Mouse (Mus musculus): ENCODE data around the gene Evx2. TPM values are rescaled to one million over a fixed set of nuclear protein-coding genes. Genes with fewer than 3 reads are reported as not detected.
A peak's percentile ranks its signal among the peaks of the same experiment; 100 is the strongest.

The Evx2 gene
- total RNA-seq, 2 experiments from 2014 or later: not detected

DNA sequence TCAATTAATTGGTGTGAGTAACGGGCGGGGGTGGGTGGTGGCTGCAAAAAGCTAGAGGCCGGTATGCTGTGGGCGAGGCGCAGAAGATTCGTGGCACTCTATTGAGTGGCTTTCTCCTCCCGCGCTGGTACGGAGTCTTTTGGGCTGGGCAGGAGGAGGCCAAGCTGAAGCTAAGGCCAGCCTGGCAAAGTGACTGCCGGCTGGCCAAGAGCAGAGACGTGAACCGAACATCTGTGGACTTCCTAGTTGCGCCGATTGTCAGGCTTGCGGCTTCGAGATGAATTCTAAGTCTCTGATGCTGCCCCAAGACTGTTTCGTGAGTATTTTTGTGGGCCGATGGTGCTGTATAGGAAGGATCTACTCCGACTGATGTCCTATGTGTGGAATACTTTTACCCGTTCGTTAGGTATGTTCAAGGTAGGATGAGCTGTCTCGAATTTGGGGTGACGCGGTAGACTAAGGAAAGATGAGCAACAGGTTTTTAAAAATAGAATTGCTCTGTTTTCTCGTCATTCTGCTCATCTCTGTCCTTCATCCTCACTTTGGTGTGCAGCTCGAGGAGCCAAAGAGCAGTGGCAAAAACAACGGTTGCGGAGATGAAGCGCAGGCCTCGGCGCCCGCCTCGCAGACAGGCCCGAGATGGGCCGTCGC lies 8.0 kb upstream of the Evx2 start:
- no peak for DNase-seq

DNA sequence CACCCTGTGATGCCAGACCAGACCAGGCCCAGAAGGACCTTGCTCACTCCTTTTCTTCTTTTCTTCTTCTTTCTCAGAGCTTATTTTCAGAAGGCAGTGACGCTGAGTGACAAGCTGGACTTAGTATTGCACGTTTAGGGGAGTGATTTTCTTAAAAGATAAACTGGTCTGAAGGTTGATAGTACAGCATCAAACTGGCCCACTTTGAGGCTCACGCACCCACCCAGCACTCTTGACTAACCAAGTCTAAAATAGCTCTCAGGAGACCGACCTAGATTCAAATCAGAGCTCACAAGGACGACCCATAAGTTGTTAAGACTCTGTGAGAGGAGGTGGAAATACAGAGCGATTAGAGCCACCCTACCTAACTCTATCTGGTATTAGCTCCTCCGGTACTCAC lies 7.1 kb upstream of the Evx2 start:
- no peak for DNase-seq

DNA sequence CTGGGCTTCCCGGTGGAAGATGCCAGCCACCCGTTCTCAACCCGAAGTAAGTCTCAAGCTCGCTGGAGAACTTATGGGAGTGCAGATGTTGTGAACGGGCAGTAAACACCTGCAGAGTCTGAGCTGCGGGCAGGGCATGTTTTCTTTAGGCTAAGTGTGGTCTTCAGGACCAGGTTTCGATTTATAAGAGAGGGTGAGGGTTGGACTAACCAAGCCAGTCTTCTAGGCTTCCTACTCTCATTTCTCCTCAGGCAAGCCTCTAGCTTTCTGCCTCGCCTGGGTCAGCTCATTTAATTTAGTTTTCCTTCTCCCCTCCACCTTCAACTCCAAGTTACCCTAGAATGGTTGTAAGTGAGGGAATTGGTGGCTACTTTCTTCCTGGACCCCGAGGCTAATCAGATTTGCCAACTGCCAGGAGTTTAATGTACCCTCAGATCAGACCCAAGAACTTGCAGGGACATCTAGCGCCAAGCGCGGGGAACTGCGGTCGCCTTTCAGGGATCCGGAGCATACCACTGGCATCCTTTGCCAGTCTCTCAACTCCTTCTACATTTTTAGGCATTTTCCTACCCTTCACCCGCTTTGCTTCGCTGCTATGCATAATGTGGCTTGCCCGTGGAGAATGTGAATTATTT lies 4.1 kb upstream of the Evx2 start:
- DNase-seq: no peak

DNA sequence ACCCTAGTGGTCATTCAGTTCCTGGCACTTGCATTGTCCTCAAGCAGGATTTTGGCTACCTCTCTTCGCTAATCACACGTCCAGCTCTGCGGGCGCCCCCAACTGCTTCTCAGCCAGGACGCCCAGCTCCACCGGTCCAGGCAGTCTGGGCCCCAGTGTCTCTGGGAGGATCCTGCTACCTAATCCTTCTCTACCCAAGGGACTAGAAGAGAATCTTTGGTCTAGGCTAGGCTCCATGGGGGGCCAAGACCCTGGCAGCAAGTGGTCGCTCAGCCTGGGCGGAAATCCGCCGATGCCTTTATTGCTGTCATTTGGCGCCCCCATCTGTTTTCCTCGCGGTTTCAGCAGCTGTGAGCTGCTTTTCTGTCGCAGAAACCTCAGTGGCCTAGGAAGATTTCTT lies 2.3 kb upstream of the Evx2 start:
- DNase-seq: peak in 1 of 2 experiments; percentile 61

DNA sequence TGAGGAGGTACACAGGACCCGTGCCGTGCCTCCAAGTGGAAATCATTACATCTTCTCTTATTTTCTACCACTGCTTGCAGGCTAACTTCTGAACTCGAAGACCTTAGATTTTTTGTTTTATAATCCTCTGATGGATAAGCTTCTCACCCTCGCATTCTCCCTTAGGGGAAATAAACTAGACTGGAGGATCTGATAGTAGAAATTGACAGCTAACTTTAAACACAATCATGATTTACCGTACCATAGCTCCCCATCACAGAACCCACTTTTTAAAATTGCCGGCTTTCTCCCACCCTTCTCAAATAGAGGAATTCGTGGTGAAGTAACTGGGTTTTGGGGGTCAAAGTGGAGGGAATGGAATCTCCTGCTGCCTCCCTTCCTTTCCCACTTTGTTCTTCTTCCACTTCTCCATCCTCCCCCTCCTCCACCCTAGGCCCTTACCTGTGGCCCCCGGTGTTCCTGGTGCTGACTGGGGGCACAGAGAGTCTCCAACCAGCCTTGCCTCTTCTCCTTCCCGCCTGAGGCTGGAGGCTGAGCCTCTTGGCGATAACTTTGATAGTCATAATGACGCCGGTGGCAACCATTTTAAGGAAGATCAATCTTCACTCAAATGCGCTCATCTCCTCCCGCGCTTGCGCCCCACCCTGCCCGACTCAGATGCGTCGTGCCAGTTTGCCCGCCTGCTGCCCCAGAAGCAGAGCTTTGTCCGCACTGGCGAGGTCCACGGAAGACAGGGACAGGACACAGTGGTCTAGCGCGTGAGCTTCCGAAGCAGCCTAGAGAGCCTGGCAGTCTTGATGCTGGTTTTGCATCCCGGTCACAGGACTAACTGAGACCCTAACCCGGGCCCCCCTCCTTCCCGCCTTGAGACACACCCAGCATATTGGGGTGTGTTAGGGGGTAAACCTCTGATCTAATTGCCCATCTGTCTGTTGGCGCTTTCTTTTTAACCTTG lies 1.3 kb upstream of the Evx2 start:
- no peak for DNase-seq

DNA sequence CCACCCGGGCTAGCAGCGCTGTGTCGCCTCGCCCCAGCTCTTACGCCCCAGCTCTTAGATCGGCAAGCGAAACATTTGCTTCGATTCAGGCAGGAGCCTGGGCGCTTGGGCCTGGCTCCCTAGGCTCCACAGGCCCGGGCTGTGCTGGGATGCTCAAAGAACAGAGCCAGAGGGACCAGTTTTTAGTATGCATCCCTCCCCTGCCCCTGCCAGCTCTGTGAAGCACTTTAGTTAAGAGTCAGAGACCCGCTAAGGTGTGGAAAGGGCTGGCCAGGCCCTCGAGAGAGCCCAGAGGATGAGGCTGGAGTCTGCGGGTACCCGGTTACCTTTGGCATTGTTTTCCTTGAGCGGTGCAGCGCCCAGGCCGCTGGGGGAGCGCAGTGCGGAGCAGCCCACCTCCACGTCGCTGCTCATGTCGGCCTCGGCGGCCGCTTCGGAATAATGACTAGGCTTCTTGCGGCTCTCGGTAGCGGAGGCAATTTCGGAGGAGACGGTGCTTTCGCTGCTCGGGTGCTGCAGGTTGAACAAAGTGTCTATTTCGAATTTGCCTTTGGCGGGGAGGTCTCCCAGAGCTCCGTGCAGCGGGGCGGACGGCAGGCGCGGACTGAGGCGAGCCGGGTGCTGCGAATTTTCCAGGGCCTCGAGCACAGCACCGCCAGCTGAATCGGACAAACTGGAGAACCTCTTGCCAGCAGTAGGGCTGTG lies 538 bp downstream of the Evx2 start:
- DNase-seq: no peak

DNA sequence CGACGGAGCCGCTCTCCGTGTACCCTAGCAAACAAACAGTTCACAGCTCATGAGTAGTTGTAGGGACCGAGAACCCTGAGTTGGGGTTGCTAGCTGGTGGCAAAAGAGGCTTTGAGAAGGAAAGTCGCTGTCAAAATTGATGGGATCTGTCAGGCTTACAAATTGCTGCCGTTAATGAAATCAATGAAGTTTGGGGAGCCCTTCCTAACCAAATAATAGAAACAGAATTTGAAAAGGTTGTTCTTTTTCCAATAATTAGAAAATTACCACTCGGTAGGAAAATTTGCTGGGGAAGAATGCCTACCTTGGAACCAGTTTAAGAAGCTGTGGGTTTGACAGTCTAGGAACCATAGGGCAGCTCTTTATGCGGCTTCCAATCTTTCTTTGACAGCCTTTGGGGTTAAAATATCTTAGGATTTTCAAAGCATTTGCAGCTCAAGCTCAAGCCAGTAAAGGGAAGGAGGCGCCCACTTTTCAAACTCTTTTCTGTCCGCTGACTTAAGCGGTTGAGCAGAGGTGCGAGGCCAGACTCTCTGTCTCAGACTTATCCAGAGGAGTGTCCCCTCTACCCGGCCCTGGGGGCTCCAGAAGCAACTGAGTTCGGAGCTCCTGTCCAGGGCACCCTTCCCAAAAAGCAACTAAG lies 1.2 kb downstream of the Evx2 start:
- DNase-seq: peak in 1 of 2 experiments; percentile 36

DNA sequence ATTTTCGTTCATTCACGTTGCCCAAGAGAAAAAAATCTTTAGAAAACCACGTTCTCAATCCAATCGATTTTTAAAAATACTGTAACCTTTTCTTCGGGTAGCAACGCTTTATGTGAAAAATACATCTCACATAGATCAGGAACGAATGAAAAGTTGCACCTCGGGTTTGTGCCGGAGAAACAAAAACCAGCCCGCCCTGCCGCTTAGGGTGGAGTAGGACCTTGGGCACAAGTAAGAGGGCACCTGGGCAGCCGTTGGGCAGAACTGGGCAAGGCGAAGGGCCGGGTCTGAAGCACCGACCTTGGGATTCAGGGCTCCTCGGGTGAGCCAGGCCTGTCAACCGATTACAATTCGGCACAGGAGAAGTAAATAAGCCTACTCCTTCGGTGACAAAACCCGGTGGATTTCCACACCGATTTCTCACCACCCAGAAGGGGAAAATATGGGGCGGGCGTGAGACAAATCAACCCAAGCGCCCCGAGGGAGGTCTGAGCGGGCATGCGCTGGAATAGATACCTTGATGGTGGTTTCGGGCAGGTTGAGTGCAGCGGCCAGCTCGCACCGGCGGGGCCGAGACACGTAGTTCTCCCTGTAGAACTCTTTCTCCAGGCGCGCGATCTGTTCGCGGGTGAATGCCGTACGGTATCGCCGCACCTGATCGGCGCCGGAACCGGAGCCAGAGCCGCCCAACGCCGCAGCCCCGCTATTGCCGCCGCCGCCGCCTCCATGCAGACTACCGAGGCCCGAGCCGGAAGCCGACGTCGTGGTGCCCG lies 1.9 kb downstream of the Evx2 start:
- DNase-seq: peak in 1 of 2 experiments; percentile 43

DNA sequence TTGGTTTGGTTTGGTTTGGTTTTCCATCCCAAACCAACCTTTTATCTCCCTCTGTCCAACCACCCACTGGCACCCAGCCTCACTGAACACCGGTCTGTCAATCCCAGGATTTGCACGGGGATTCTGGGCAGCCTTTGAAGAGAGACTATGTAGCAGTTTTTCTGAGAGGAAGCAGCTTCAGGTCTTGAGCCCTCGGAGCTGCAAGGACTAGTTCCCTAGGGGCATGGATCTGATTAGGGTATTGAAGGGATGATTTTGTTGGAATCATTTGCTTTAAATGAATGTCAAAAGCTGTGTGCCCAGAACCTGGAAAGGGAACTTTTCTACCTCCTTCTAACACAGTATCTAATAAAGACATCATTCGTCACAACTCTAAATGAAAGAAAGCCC lies 2.7 kb downstream of the Evx2 start:
- no peak for DNase-seq

DNA sequence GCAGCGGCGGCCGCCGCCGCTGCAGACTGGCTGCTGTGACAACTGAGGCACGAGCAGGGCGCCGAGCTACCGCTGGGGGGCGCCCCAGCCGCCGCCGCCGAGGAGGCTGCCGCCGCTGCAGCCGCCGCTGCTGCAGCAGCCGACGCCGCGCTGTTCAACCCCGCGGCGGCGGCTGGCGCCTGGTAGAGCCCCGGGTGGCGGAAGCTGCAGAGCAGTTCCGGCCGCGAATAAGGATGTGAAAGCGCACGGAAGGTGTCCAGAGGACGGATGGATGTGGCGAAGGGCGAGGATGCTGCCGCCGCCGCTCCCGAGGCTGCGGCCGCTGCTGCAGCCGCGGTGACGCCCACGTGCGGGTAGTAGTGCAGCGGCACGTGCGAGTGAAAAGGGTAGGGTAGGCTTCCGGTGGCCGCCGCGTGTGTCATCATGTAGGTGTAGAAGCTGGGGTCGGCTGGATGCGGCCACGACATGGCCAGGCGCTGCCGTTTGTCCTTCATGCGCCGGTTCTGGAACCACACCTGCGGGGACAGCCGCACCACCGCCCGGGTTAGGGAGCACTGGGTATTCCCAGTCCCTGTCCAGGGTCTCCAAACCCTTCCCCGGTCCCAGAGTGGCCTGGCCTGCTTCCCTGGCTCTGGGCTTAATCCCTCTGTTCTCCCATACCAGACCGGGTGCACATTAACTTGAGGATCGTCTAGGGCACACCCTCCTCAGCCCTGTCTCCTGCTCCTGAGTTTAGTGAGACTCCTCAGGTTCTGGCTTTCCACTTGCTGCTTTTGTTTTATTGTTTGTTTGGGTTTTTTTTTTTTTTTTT lies 3.3 kb downstream of the Evx2 start:
- DNase-seq: no peak

DNA sequence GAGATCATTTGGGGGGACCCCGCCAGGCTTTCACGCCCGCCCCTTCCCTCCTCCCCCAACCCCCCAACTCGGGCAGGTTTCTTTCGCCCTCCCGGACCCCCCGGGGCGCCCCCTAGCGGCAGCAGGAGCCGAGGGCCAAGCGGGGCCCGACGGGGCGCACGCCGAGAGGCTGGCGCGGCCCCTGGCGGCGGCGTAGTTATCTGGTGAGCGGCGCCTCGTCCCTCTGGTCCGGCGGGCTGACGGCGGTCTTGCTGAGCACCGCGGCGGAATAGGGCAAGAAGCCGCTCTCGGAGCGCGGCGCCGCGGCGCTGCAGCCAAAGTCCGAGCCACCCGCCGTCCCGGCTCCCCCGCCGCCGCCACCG lies 4.0 kb downstream of the Evx2 start:
- no peak for DNase-seq

DNA sequence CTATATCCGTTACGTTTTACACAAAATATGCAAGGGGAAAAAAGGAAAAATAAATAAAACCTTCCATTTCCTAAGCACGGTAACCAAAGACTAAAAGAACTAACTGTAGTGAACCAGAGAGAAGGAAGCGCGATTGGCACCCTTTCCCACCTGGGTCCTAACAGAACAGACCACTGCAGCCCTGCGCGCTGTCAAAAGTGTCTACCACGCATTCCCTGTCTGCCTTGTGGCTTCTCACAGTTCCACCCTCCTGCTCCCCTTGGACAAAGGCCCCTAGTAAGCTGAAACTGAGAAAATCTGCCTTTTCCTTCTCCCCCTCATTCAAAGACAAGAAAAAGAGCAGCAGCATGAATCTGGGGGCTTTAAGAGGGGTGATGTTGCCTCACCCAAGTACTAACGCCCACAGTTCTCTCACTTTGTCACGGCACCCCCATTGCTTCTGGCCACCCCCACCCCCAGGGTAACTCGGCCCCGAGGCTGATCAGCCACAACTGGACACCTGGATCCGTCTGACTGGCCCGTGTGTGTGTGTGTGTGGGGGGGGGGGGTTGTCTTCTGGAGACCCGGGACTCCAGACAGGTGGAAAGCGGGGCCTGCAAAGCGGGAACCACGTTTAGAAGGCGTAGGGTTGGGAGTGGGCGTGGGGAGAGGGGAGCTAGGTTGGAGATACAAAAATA lies 4.5 kb downstream of the Evx2 start:
- DNase-seq: no peak

DNA sequence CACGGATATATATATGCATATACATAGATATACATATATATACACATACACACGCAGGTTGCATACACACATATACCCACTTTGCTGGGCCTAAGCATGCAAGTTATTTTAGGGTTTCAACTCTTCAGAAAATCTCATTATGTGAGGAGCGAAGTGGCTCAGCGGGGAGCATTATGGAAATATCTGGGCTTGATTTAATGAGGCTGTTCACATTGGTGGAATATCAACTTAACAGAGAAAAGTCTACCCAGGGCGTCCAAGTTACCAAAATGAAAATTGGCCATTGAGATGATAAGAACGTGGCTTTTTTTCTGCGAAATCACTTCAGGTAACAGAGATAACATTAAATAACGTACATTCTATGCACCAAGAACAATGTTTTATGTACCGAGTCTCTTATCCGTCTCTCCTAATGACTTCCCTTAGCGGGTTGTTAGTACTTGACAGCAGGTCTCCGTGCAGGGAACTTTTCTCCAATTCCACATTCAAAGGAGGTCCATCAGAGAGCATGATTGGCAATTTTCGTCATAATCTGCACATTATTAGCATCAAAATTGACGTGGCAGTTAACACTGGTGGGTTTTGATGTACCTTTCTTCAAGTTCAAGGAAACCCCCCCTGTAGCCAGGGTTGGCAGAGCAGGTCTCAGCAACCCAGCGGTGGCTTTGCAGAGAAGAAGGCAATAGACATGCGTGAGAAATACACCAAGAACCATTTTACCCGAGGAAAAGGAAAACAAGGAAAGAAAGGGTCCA lies 5.4 kb downstream of the Evx2 start:
- DNase-seq: no peak

DNA sequence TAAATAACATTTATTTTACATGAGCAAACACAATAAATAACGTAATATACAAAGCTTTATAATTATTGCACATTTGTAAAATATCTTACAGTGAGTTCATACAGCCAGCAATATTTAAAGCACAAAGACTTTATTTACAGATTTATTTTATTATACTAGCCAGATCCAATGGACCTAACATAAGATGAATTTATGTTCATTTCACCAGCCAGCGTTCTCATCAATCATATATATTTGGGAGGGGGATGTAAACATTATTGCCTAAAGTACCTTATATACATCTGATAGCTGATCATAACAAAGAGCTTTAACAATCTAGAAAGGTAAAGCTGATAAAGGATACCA lies 6.4 kb downstream of the Evx2 start:
- DNase-seq: no peak

DNA sequence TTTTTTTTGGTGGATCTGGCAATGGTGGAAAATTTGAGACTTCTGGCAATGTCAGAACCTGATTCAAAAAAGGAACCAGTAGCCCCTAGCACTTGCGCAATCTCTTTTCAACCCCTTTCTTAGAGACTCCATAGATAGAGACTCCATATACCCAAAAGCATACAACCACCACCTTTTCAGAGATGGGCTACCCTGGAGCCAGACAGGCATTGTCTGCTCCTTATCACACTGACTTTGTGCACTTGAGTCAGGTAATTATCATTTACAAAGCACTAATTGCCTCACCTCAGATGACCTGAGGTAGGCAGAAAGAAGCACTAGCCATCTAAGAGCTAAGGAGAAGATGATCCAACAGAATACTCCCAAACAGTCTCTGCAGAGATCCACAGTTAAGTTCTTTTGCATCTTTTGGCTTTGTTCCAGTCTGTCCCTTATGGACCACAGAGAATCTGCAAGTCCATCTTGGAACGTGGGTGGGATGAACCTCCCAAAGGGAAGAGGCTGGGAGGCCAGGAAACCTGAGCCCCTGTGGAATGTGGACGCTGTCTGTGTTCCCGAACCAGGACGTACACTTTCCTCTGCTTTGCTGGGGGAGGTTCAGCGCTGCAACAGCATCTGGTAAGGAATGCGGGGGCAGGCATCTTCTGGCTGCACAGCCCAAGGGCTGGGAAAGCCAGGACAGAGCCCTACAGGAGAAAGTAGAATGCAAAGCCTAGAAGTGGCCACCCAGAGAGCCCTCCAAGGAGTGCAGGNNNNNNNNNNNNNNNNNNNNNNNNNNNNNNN lies 12.1 kb downstream of the Evx2 start:
- no peak for DNase-seq

DNA sequence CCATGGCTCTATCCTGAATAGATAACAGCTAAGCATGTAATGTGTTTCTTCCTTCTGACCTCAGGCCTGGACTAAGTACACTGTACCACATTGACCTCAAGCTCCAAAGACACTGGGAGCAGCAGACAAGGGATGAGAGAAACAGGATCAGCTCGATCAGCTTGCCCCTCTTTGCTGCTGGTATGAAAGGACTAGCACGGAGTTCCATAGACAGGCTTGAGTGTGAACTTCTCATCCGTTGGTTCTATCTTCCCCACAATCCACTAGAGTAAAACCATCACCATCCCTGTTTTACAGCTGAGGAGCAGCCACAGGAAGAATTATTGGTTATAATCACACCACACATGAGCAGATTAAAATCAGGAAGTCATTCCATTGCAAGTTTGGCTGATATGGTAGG lies 13.7 kb downstream of the Evx2 start:
- DNase-seq: no peak

DNA sequence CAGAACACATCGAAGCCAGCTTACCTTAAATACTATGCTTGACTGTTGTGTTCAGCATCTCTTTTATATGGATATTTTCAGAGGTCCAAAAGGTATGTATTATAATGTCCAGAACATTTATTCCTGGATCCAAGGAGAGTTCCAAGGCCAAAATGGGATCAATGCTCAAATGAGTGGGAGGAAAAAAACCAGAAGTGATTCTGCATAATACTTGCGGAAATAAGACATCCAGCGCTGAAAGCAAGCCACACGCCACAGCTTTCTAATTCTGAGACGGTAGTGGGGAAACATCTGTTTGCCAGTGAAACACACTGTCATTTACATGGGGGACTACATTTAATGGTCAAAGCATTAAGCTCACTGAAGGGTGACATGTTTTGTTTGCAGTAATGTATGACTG lies 16.9 kb downstream of the Evx2 start:
- DNase-seq: no peak

DNA sequence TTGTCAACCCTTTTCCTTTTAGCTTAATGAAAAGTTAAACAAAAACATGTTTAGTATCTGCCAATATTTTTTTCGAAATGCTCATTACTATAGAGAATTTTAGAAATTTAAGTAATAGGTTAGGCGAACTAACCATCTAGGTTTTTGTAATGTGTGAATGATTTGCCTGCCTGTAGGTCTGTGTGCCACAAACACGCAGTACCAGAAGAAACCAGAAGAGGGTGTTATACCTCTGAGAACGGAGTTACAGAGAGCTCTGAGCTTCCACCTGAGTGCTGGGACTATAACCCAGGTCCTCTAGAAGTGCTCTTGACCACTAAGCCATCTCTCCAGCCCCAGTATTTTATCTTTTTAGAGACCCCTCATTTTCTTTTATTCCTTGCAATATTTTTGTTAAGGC lies 23.9 kb downstream of the Evx2 start:
- no peak for DNase-seq
